Mouse (Mus musculus): ENCODE results near the gene Wipi2. TPM values are rescaled to one million over a fixed set of nuclear protein-coding genes. Genes with fewer than 3 reads are reported as not detected.

Wipi2 gene
- total RNA-seq, 2 experiments from 2014 or later: 28.6 to 28.8 TPM

Other genes starting within 250 kb of the Wipi2 start
- 10 to 100 TPM; 10.5 to 12.1 TPM for gene Foxk1, start 226.2 kb upstream of the Wipi2 start, total RNA-seq (2021)
- 1 to 10 TPM; 2.5 to 4.0 TPM for gene Ap5z1, start 163.8 kb upstream of the Wipi2 start, total RNA-seq (2021)
- gene Papolb, start 97.6 kb upstream of the Wipi2 start, total RNA-seq (2021): under 1 TPM; 0.08 to 0.19 TPM
- gene Radil, start 76.6 kb upstream of the Wipi2 start, total RNA-seq (2021): 1 to 10 TPM; 1.9 to 3.4 TPM
- gene Mmd2, start 18.9 kb upstream of the Wipi2 start, total RNA-seq (2021): not detected
- under 1 TPM; 0.16 to 0.26 TPM for gene Slc29a4, start 64.8 kb downstream of the Wipi2 start, total RNA-seq (2021)
- 10 to 100 TPM; 25.2 to 31.6 TPM for gene Tnrc18, start 190.0 kb downstream of the Wipi2 start, total RNA-seq (2021)

Measured in gastrocnemius, postnatal 25 days (tissue).